Mouse (Mus musculus) small intestine, adult 2 months (tissue): Measurements from ENCODE around the gene Nfia.

Experiments
- CTCF ChIP-seq: fragments of 200-500 bp; IDR thresholded peaks from 2 replicates; pipeline ENCODE4 v1.5.1; 2012; ENCODE audit warnings: low read depth, mild to moderate bottlenecking, control low read depth, inconsistent platforms, low read length, moderate library complexity, mixed read lengths; ENCODE audit not compliant: insufficient replicate concordance, insufficient read length; ENCODE audit errors: extremely low read depth
- POLR2A ChIP-seq: fragments of 200-500 bp; IDR thresholded peaks from 2 replicates; pipeline ENCODE4 v1.6.1; 2012; ENCODE audit warnings: low read depth, mild to moderate bottlenecking, control low read depth, inconsistent platforms, low read length, moderate library complexity

DNA sequence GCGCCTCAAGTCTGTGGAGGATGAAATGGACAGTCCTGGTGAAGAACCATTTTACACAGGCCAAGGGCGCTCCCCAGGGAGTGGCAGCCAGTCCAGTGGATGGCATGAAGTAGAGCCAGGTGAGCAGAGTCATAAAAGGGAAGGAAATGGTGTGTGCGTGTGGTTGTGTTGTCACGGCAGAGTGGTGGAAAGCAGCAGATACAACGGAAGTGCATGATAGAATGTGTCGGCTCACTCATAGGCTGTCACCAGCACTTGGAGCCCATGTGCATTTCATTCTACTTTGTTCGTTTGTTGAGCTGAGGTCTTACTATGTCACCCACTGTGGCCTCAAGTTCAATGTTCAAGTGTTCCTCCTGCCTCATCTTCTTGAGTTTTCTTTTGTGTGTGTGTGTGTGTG lies 248.3 kb downstream of the Nfia start:
- no peak for TF ChIP-seq CTCF
- no peak for TF ChIP-seq POLR2A
